Mouse (Mus musculus): Measurements from ENCODE around the gene Csnk1e. TPM values are rescaled to one million over a fixed set of nuclear protein-coding genes. Genes with fewer than 3 reads are reported as not detected.

Gene Csnk1e
- polyA plus RNA-seq, 2 experiments = 83.8 to 184 TPM

DNA sequence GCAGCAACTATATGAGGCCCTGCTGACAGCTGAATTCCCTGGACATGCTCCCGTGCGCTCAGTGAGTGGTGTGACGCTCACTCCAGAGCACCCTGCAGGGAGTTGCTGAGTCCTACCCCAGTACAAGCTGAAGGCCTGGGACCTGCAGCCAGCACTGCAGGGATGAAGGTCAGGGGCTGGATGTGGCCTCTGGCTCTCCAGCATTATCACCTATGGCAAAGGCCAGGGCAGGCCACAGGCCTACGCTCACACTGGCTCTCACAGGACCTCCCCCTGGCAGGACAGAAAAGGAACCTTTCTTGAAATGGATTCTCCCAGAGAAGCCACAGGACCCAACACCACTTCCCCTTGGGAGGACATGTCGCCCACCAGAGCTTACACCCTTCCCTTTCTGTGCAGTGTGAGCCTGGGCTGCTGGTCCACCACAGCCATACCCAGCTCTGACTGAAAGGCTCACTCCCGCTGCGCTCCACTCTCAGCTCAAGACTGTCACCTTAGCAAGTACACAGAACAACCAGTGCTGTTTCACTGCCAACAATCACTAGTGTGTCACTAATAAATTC is 85.0 kb downstream of the Csnk1e start:
- DNase-seq (ENCODE audit: low spot score) (no peak), ATAC-seq (ENCODE audit: low FRiP score, low read depth) (no peak)
- Histone ChIP-seq H3K4me2 (replicated peaks; ENCODE audit: low read depth, low read length, severe bottlenecking) (no peak overlapping the region), H3K9me3 (ENCODE audit: control insufficient read depth, low read length) (no peaks in the 10 kb centered on the region), H3K36me3 (ENCODE audit: control insufficient read depth, insufficient read depth, low read length) (peaks cover 79% of the 10 kb centered on the region), H3K27ac (replicated peaks; ENCODE audit: low read depth, low read length) (no peak overlapping the region), H3K9ac (ENCODE audit: low read depth, low read length, severe bottlenecking) (no peak overlapping the region), H3K4me1 (ENCODE audit: control insufficient read depth, insufficient read depth, low read length) (no peaks in the 10 kb centered on the region), H3K27me3 (ENCODE audit: control insufficient read depth, insufficient read depth, low read length) (no peaks in the 10 kb centered on the region), H3K4me3 (replicated peaks; ENCODE audit: low read length) (no peak overlapping the region)
- TF ChIP-seq POLR2A (IDR thresholded peaks at IDR 0.05; ENCODE audit: borderline replicate concordance, extremely low read depth, insufficient read depth, insufficient read length) = no peak
- 95% methylated on average over 7 of the region's 7 CpGs for WGBS

DNA sequence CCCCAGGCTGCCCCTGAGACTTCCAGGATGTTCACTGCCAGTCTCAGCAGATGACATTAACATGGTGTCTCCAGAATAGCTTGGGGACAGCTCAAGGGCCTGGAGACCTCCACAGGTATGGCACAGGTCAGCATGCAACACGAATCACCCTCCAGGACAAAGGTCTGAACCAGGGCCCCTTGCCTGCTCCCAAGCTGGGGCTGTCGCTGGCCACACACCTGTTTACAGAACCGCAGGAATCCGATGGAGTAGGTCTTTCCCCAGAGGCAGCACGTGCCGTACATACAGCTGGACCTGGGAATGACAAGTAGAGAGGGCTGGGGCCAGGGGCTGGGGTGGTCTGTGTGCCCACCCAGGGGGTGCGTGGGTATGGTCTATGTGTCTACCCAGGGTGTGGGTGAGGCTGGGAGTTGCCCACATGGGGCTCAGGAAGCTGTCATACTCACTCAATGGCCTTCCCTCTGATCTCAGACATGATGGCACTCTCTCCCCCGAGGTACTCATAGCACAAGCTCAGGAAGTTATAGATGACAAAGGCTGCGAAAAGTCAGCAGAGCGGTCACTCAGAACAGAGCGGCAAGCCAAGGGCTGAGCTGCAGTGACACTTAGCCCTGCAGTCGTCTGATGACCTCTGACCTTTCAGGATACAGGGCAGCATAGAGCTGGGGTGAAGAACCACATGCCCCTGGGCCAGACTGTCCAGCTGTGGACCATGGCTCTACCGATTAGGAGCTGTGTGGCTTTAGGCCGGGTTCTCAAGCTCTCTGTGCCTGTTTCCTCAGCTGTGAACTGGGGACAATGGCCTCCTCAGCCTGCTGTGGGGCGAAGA is 85.7 kb downstream of the Csnk1e start:
- ATAC-seq (ENCODE audit: low FRiP score, low read depth) (no peak), DNase-seq (ENCODE audit: low spot score) (no peak)
- H3K27ac ChIP-seq (replicated peaks; ENCODE audit: low read depth, low read length) = no peak overlapping the region
- H3K9ac ChIP-seq (ENCODE audit: low read depth, low read length, severe bottlenecking) = no peak overlapping the region
- H3K9me3 ChIP-seq (ENCODE audit: control insufficient read depth, low read length) = no peaks in the 10 kb centered on the region
- H3K4me1 ChIP-seq (ENCODE audit: control insufficient read depth, insufficient read depth, low read length) = no peaks in the 10 kb centered on the region
- 78% methylated on average over 15 of the region's 15 CpGs for WGBS
- H3K27me3 ChIP-seq (ENCODE audit: control insufficient read depth, insufficient read depth, low read length) = no peaks in the 10 kb centered on the region
- no peak overlapping the region for H3K4me3 ChIP-seq (replicated peaks; ENCODE audit: low read length)
- H3K4me2 ChIP-seq (replicated peaks; ENCODE audit: low read depth, low read length, severe bottlenecking) = no peak overlapping the region
- TF ChIP-seq POLR2A (IDR thresholded peaks at IDR 0.05; ENCODE audit: borderline replicate concordance, extremely low read depth, insufficient read depth, insufficient read length) = no peak
- peaks cover 80% of the 10 kb centered on the region for H3K36me3 ChIP-seq (ENCODE audit: control insufficient read depth, insufficient read depth, low read length)

DNA sequence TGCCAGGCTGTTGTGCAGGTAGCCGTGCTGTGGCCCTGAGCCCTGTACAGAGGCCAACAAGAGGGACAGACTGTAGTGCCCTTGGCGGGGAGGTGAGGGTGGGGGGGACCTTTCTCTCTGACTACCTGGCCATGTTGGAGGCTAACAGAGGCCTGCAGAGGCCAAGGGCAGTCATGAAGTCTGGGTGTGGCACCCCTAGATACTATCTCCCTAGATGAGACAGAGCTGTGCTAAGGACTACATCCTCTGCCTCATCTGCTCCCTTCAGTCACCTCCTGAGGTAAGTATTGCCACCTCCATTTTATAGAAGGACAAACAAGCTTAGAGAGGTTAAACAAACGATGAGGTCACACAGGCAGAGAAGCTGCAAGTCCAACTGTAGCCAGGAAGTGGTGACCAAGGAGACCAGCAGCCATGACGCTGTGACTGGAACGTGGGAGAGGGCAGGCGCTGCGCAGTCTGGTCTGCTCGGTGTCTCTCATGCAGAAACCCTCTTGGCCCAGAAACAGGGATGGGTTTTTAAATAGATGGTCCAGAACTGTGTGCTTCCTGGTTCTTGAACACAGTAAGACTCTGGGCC is 86.4 kb downstream of the Csnk1e start:
- no peak overlapping the region for H3K4me3 ChIP-seq (replicated peaks; ENCODE audit: low read length)
- ATAC-seq (ENCODE audit: low FRiP score, low read depth) (no peak), DNase-seq (ENCODE audit: low spot score) (no peak)
- WGBS = 87% methylated on average over 8 of the region's 8 CpGs
- peaks cover 81% of the 10 kb centered on the region for H3K36me3 ChIP-seq (ENCODE audit: control insufficient read depth, insufficient read depth, low read length)
- TF ChIP-seq POLR2A (IDR thresholded peaks at IDR 0.05; ENCODE audit: borderline replicate concordance, extremely low read depth, insufficient read depth, insufficient read length) = no peak
- no peak overlapping the region for H3K27ac ChIP-seq (replicated peaks; ENCODE audit: low read depth, low read length)
- no peak overlapping the region for H3K9ac ChIP-seq (ENCODE audit: low read depth, low read length, severe bottlenecking)
- no peak overlapping the region for H3K4me2 ChIP-seq (replicated peaks; ENCODE audit: low read depth, low read length, severe bottlenecking)
- H3K27me3 ChIP-seq (ENCODE audit: control insufficient read depth, insufficient read depth, low read length) = no peaks in the 10 kb centered on the region
- no peaks in the 10 kb centered on the region for H3K9me3 ChIP-seq (ENCODE audit: control insufficient read depth, low read length)
- no peaks in the 10 kb centered on the region for H3K4me1 ChIP-seq (ENCODE audit: control insufficient read depth, insufficient read depth, low read length)

DNA sequence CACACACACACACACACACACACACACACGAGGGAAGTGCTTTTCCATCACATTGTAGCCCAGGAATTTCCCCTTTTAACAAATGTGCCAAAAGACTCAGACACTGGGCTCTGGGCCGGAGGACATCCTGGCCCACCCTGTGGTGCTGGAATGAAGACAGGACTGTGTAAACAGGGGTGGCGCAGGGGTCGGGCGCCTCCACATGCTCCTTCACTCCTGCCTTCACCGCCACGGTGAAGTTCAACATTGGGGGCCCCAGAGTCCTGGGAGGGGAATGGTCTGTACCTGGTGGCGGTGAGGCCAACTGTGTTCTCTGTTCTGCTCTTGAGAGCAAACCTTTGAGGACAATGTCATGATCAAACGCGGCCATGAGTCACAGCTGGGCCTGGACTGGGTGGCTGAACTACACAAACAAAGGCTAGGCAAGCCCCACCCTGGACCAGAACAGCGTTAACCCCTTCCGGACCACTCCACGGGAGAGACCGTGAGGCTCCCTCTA is 87.0 kb downstream of the Csnk1e start:
- no peaks in the 10 kb centered on the region for H3K27me3 ChIP-seq (ENCODE audit: control insufficient read depth, insufficient read depth, low read length)
- no peaks in the 10 kb centered on the region for H3K4me1 ChIP-seq (ENCODE audit: control insufficient read depth, insufficient read depth, low read length)
- no peaks in the 10 kb centered on the region for H3K9me3 ChIP-seq (ENCODE audit: control insufficient read depth, low read length)
- H3K4me2 ChIP-seq (replicated peaks; ENCODE audit: low read depth, low read length, severe bottlenecking) = no peak overlapping the region
- DNase-seq (ENCODE audit: low spot score) (no peak), ATAC-seq (ENCODE audit: low FRiP score, low read depth) (no peak)
- no peak overlapping the region for H3K9ac ChIP-seq (ENCODE audit: low read depth, low read length, severe bottlenecking)
- H3K36me3 ChIP-seq (ENCODE audit: control insufficient read depth, insufficient read depth, low read length) = peaks cover 84% of the 10 kb centered on the region
- 77% methylated on average over 14 of the region's 14 CpGs for WGBS
- TF ChIP-seq POLR2A (IDR thresholded peaks at IDR 0.05; ENCODE audit: borderline replicate concordance, extremely low read depth, insufficient read depth, insufficient read length) = no peak
- no peak overlapping the region for H3K27ac ChIP-seq (replicated peaks; ENCODE audit: low read depth, low read length)
- H3K4me3 ChIP-seq (replicated peaks; ENCODE audit: low read length) = no peak overlapping the region

MicroRNA genes within 50 kb of the gene (microRNA counts, 519-probe panel; counts per million panel counts)
- 1,685 counts per million, percentile 15 among the panel's probes with 10 or more counts for microRNA mmu-miR-1943

Small RNAs within 50 kb of the gene (microRNA-seq; reads per million reads assigned to microRNA genes)
- gene Gm44302 (not detected), gene Mir1943 (1.6 reads per million)

Other genes with a start within 250 kb of the Csnk1e start
- gene Pick1, start 226.4 kb downstream of the Csnk1e start, polyA plus RNA-seq (2012; rRNA removed) = 82.4 and 82.6 TPM in 2 replicates
- 23.3 and 25.7 TPM in 2 replicates for gene Pick1, start 226.4 kb downstream of the Csnk1e start, polyA plus RNA-seq (2014; fragmentation: Nextera tagmentation; extraction: Ambion mirVana)
- 1.5 and 2.6 TPM in 2 replicates for gene Gm49486, start 226.2 kb downstream of the Csnk1e start, polyA plus RNA-seq (2012; rRNA removed)
- gene Gm49486, start 226.2 kb downstream of the Csnk1e start, polyA plus RNA-seq (2014; fragmentation: Nextera tagmentation; extraction: Ambion mirVana) = 0.89 and 1.2 TPM in 2 replicates
- 0.16 and 0.35 TPM in 2 replicates for gene Slc16a8, start 200.8 kb downstream of the Csnk1e start, polyA plus RNA-seq (2012; rRNA removed)
- gene Slc16a8, start 200.8 kb downstream of the Csnk1e start, polyA plus RNA-seq (2014; fragmentation: Nextera tagmentation; extraction: Ambion mirVana) = 0.51 and 0.66 TPM in 2 replicates
- gene Baiap2l2, start 170.0 kb downstream of the Csnk1e start, polyA plus RNA-seq (2012; rRNA removed) = 11.7 TPM in 2 replicates
- 8.5 and 10.9 TPM in 2 replicates for gene Baiap2l2, start 170.0 kb downstream of the Csnk1e start, polyA plus RNA-seq (2014; fragmentation: Nextera tagmentation; extraction: Ambion mirVana)
- 21.8 and 27.2 TPM in 2 replicates for gene Pla2g6, start 127.2 kb downstream of the Csnk1e start, polyA plus RNA-seq (2012; rRNA removed)
- gene Pla2g6, start 127.2 kb downstream of the Csnk1e start, polyA plus RNA-seq (2014; fragmentation: Nextera tagmentation; extraction: Ambion mirVana) = 12.7 and 14.7 TPM in 2 replicates
- gene Maff, start 108.9 kb downstream of the Csnk1e start, polyA plus RNA-seq (2012; rRNA removed) = 5.0 and 5.5 TPM in 2 replicates
- 3.0 and 3.6 TPM in 2 replicates for gene Maff, start 108.9 kb downstream of the Csnk1e start, polyA plus RNA-seq (2014; fragmentation: Nextera tagmentation; extraction: Ambion mirVana)
- 121 and 163 TPM in 2 replicates for gene Tmem184b, start 52.0 kb downstream of the Csnk1e start, polyA plus RNA-seq (2012; rRNA removed)
- 67.9 and 76.8 TPM in 2 replicates for gene Tmem184b, start 52.0 kb downstream of the Csnk1e start, polyA plus RNA-seq (2014; fragmentation: Nextera tagmentation; extraction: Ambion mirVana)
- gene Kcnj4, start 49.7 kb upstream of the Csnk1e start, polyA plus RNA-seq (2012; rRNA removed) = 0.36 and 0.43 TPM in 2 replicates
- gene Kcnj4, start 49.7 kb upstream of the Csnk1e start, polyA plus RNA-seq (2014; fragmentation: Nextera tagmentation; extraction: Ambion mirVana) = 0.08 TPM in 1 of 2 replicates, not detected in the other
- gene Kdelr3, start 60.8 kb upstream of the Csnk1e start, polyA plus RNA-seq (2012; rRNA removed) = 143 and 171 TPM in 2 replicates
- 137 and 158 TPM in 2 replicates for gene Kdelr3, start 60.8 kb upstream of the Csnk1e start, polyA plus RNA-seq (2014; fragmentation: Nextera tagmentation; extraction: Ambion mirVana)
- 724 and 821 TPM in 2 replicates for gene Ddx17, start 91.2 kb upstream of the Csnk1e start, polyA plus RNA-seq (2012; rRNA removed)
- gene Ddx17, start 91.2 kb upstream of the Csnk1e start, polyA plus RNA-seq (2014; fragmentation: Nextera tagmentation; extraction: Ambion mirVana) = 92.6 and 98.0 TPM in 2 replicates
- 13.1 and 13.6 TPM in 2 replicates for gene Dmc1, start 149.5 kb upstream of the Csnk1e start, polyA plus RNA-seq (2012; rRNA removed)
- 2.6 TPM in 2 replicates for gene Dmc1, start 149.5 kb upstream of the Csnk1e start, polyA plus RNA-seq (2014; fragmentation: Nextera tagmentation; extraction: Ambion mirVana)
- 7.5 and 7.9 TPM in 2 replicates for gene Fam227a, start 203.4 kb upstream of the Csnk1e start, polyA plus RNA-seq (2012; rRNA removed)
- 1.3 and 2.0 TPM in 2 replicates for gene Fam227a, start 203.4 kb upstream of the Csnk1e start, polyA plus RNA-seq (2014; fragmentation: Nextera tagmentation; extraction: Ambion mirVana)
- gene Cby1, start 203.6 kb upstream of the Csnk1e start, polyA plus RNA-seq (2012; rRNA removed) = 17.9 and 21.6 TPM in 2 replicates
- 44.9 and 49.6 TPM in 2 replicates for gene Cby1, start 203.6 kb upstream of the Csnk1e start, polyA plus RNA-seq (2014; fragmentation: Nextera tagmentation; extraction: Ambion mirVana)
- gene Tomm22, start 215.3 kb upstream of the Csnk1e start, polyA plus RNA-seq (2012; rRNA removed) = 112 and 117 TPM in 2 replicates
- gene Tomm22, start 215.3 kb upstream of the Csnk1e start, polyA plus RNA-seq (2014; fragmentation: Nextera tagmentation; extraction: Ambion mirVana) = 207 and 217 TPM in 2 replicates
- 38.7 and 44.6 TPM in 2 replicates for gene Josd1, start 232.4 kb upstream of the Csnk1e start, polyA plus RNA-seq (2012; rRNA removed)
- 21.1 and 23.3 TPM in 2 replicates for gene Josd1, start 232.4 kb upstream of the Csnk1e start, polyA plus RNA-seq (2014; fragmentation: Nextera tagmentation; extraction: Ambion mirVana)
- gene Gtpbp1, start 235.3 kb upstream of the Csnk1e start, polyA plus RNA-seq (2012; rRNA removed) = 39.6 and 43.9 TPM in 2 replicates
- 32.6 and 36.8 TPM in 2 replicates for gene Gtpbp1, start 235.3 kb upstream of the Csnk1e start, polyA plus RNA-seq (2014; fragmentation: Nextera tagmentation; extraction: Ambion mirVana)